Mouse (Mus musculus): ENCODE data around the gene Cfap299.

Gene Cfap299

DNA sequence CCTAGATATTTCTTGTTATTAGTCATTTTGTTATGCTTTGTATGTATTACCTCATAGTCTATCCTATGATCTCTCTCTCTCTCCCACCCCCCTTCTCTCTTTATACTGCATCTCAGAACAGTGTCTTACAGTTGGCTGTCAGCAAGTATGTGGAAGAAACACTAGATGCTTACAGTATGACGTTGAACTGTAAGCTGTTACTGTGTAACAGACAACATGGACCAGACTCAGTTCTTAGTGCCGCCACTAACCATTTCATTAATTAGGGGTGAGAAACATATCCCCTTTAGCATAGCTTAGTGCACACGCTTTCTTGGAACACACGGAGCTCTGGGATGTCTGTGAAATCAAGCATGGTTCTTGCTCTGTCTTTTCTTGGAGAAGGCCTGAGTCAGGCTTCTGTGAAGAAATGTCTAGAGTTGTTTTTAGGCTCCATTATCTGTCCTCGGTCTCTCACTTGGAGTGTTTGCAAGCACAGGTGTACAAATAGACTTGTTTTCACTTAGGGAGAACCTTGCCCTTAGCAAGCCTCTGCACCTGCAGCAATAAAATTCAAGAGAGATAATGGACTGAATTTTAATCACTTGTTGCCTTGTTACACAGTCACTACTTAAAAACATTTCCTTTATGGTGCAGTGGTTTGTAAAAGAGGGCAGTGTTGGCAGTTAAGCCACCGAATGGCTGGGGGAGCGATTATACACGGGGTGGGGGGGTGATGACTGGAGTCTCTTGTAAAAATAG lies 47.1 kb downstream of the Cfap299 start:
- DNase-seq (ENCODE audit: low read depth, low spot score) = no peak

DNA sequence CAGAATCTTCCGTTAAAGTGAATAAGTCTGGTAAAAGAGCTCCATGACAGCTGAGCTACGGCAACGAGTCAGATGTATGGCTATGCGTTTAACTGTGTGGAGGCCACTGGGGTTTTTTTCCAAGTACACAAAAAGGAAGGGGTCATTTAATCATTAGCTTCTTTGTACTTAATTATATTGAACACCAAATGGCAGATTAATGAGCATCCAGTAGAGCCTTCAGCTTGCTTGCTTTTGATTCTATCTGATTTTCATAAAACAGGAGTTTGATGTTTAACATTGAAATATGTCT lies 47.6 kb downstream of the Cfap299 start:
- no peak for DNase-seq (ENCODE audit: low read depth, low spot score)

DNA sequence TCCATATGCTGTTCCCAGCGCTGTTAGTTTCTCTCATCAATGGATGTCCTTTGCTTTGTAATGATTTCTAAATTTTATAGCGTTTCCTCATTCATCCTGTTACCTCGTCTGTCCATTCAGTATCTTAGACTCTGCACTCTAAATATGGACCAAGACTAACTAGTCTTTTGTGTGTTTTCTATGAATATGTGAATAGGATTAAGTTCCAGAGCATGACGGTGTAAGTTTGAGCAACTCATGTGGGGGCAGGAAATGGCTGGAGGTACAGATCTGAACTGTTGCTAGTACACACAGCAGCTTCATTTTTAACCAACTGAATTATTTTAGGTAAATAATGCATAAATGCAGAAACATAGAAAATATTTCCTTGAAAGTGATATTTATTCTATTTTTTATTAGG lies 51.3 kb downstream of the Cfap299 start:
- no peak for DNase-seq (ENCODE audit: low read depth, low spot score)

DNA sequence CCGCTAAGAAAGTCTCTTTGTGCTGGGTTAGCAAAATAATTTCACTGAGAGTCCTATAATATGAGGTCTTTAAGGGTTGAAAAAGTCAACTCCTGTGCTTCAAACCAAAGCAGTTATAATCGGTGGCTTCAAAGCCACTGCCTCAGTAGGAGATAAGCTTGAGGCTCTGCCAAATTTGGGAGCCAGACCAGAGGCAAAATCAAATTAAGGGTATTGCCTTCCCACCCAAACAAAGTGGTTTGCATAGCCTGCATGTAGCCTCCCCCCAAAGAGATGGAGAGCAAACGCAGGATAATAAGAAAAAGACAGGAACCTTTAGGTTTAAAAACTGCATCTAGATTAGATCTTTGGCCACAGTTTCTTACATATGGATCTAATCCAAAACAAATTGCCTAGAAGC lies 58.0 kb downstream of the Cfap299 start:
- no peak for DNase-seq (ENCODE audit: low read depth, low spot score)

DNA sequence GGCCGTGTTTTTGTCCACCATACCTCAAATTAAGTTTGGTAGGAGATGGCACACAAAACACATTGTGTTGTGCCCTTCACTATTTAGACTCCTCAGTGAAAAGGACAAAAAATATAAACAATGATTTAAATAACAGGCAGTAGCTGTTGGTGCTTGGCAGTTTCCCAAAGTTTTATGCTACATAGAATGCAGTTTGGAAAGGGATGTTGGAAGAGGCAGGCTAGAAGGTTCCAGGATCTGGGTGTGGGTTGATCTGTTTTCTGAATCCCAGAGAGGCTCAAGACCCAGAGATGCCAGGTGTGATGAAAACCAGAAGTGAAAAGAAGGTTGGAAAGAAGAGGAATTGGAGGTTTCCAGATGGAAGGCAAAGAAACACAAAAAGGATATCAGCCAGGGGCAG lies 73.1 kb downstream of the Cfap299 start:
- no peak for DNase-seq (ENCODE audit: low read depth, low spot score)

DNA sequence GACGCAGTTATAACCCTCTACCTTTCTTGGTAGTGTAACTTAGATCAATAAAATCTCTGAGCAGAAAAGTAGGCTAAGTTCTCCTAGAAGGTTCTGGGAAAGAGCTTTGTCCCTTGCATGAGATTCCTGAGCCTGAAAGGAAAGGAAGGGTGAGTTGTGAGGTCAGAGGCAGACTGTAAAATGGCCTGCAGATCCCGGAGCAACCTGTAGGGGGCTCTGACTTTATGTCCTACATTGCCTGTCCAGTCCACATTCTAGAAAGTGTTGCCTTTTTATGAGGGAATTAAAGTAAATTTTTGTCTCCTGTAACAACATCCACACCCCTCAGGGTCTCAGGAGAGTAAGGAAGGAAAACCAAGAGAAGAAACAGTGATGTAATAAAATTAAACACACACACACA lies 81.0 kb downstream of the Cfap299 start:
- DNase-seq (ENCODE audit: low read depth, low spot score) = peak; percentile 28

DNA sequence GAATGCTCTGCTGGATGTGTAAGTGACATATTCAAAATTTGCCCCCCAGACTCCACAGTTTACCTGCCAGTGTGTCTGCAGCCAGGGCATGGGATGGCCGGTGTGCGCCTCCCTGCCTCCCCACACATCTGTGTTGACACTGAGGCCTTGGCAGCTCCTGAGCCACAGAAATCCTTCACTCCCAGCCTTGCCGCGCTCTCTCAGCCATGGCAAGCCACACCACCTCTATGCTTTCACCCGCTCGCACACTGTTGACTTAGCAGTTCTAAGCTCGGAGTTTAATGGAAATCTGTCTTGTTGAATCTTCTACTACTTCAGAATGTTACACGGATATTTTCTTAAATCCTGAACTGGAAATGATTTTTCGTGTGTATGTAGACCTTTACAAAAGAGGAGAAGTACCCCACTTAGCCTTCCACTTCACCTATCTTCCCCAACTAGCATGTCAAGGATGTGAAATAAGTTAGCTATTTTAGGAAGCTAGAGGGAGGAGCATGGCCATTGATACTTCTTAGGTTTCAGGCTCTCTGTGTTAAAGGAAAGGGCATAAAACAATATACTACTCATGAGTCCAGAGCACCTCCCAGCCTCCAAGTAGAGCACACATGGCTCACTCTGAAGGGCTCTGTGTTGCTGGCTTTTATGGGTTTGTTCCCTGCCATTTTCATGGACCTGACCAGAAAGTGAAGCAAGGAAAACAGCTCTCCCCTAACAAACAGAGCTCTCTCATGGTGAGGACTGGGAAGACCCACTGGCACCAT lies 87.5 kb downstream of the Cfap299 start:
- DNase-seq (ENCODE audit: low read depth, low spot score) = no peak

DNA sequence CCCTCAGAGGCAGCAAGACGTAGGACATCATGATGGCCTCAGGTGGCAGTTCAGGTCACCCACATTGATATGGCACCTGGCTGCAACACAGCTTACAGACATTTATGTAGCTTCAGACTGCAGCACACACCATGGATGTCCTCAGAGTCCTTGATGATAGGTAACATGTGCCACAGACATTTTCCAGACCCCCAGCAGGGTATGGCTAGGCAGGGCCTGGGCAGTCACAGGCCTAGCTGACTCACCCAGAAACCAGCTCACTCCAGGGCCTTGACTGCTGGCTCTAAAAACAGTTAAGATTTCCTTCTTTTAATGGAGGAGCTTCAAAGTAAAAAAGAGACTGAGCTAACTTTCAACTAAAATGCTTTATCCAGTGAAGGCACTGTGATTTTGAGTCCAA lies 95.9 kb downstream of the Cfap299 start:
- no peak for DNase-seq (ENCODE audit: low read depth, low spot score)

DNA sequence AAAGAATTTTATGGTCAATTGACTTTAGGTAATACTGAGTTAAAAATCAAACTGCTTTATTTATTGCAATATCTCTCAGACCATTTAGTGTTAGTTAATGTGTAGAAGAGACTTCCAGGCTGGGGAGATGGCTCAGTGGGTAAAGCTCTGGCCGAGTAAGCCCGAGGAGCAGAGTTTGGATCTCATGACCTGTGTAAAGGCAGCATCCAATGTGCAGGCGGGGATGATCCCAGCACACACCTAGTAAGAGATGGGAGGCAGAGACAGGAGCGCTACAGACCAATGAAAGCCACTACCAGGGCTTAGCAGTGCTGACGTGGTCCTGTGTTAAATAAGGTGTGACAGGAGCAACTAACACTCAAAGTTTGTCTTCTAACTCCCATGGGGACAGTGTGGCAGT lies 97.0 kb downstream of the Cfap299 start:
- no peak for DNase-seq (ENCODE audit: low read depth, low spot score)

DNA sequence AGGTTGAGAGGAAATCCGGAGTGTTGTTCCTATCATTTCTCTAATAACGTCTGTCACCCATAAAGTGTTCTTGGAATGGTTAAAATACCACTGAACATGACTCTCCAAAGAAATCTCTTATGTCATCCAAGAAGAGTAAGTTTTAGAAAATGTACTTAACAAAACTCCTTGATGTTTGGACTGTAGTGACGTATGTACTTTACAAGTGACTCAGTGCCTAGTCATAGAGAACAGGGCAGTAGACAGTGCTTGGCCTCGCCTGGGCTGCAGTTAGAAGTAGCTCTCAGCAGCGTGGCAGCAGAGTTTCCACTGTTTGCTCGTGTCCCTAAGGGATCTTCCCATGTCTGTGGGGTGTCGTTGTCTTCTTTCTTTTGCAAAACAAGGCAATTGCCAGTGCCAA lies 101.0 kb downstream of the Cfap299 start:
- no peak for DNase-seq (ENCODE audit: low read depth, low spot score)

DNA sequence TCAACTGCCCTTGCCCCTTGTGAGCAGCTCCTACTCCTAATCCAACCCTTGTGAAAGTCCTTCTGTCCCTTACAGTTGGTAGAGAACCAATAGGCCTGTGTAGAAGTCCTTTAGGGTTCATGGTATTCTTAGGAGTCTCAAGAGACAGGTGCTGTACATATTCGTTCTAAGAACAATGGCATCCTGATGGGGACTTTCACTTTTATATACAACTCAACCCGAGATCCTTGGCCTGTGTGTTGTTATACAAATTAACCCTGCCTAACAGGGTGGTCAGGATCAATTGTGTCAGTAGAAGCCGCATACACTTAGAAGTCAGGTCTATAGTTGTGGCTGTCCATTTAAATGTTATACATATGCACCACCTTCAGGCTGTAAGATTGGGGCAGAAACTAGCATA lies 109.6 kb downstream of the Cfap299 start:
- no peak for DNase-seq (ENCODE audit: low read depth, low spot score)

DNA sequence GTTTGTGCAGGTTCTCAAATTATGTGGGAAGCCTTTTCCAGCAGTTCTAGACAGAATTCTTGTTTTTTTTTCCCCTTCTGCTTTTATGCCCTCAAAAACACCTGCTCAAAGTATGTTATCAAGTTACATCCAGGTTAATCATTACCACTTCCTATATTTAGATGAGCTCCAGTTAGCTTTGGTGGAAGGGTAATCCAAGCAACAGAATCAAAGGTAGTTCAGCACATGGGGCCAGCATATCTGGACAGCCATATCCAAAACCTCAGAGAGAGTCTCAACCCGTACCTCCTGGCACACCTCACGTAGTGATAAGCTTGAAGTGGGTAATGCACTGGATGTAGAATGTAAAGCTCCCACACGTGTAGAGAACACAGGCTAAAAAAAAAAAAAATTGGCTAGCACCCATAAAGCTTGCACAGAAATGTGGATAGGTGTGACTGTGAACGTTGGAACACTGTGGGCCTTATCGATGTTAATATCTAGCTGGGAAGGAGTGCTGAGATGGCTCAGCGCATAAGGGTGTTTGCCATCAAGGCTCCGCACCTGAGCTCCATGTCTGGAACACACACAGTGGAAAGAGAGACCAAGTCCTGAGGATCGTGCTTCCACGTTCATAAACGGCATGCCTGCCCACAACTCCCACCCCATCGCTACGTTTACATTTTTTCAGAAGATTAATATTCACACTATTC lies 117.8 kb downstream of the Cfap299 start:
- DNase-seq (ENCODE audit: low read depth, low spot score) = no peak

DNA sequence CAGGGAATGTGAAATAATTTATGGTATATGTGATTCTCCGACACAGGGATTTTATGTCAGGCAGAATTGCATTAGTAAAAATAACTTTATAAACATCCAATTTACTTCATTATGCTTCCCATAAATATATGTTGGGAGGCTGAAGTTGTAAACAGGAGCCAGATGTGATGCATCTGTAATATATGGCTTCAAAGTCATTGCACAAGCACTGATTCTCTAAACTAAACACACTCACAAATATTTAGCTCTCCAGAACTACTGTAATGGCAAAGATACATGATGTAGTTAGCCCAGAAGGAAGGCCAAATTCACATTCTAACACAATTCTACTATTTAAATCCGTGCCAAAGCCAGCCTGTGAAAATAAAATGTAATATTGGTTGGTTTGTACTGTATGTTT lies 120.8 kb downstream of the Cfap299 start:
- DNase-seq (ENCODE audit: low read depth, low spot score) = no peak

DNA sequence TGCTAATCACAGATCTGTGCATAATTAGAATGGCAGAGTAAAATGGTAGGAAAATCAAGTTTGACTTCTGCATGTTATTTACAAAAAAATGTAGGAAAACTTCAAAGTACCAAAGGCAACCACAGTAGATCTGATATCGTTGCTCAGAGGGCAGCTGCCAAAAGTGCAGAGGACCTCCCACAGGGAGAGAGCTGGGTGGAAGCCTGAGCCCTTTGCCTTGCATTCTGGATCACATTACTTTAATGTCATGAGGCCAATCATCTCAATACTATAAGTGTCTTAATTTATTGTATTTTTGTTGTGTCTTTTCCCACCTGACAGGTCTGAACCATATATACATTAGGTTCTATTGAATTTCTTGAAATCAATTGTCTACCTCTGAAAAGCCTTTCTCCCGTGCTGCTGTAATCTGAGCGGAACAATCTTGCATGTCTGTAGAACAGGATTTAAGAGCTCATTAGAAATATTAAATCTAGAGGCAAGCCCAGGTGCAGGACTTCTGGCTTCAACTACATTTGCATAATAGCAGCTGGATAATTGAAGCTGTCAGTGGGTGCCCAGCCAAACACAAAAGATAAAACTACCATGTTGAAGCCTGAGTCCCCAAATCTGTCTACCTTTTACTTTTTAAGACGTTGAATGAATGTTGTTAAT lies 137.9 kb downstream of the Cfap299 start:
- DNase-seq (ENCODE audit: low read depth, low spot score) = peak; percentile 12

DNA sequence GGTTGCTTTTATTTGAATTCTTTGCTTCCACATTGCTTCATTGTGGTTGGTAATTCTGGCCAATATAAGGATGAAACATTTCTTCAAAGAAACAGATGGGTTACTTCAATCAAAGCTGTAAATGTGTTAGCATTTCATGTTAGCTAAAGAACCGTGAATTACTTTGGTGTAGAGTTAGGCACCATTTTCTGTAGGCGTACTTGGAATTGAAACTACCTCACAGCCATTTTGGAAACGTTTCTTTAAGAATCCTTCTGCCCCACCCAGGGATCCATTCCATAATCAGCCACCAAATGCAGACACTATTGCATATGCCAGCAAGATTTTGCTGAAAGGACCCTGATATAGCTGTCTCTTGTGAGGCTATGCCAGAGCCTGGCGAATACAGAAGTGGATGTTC lies 140.9 kb downstream of the Cfap299 start:
- no peak for DNase-seq (ENCODE audit: low read depth, low spot score)

DNA sequence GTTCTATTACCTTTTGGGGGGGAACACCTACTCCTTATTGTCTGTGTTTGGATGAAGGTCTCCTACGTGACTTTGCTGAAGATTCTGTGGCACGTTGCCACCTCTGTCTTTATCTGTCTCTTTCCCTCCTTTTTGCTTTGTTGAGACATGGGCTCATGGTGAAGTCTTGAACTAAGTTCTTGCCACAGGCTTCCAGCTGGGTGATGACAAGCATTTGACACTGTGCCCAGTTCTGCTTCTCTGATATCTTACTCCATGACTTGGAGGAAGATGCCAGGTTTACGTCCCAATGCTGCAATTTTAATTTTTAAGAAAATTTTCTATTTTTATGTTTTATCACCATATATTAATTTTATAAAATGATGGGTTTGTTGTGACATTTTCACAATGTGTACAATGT lies 147.4 kb downstream of the Cfap299 start:
- DNase-seq (ENCODE audit: low read depth, low spot score) = no peak

DNA sequence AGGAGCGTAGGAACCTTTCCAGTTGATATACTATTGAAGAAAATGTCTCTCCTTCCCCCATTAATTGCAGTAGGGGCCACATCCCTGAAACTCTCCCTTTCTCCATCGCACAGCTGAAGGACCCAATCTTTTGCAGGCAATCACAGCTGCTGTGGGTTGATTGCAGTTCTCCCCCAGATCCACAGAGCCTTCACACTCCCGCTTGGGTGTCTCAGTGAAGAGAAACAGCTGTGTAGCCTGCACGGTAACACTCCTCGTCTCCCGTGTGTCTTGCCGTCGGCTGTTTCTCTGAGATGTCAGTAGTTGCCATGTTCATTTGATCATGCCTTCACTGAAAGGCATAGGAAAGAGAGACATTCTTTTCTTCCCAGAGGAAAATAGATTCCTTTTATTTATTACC lies 148.2 kb downstream of the Cfap299 start:
- no peak for DNase-seq (ENCODE audit: low read depth, low spot score)

DNA sequence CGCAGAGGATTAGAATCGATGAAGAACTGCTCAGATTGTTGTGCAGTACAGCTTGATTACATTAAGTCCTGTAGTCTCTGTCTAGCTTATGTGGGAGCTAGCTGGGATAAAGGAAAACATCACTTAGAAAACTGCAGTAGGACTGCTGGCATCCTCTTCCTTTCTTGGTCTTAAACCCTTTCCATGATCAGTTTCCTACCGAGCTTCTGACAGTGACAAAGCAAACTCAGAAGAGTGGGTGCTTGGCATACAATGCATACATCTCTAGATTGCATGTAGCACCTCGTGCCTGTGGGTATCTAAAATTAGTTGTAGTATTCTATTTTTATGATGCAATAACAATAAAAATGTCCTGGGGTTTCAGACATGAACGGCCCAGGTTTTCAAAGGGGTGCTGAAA lies 154.4 kb downstream of the Cfap299 start:
- DNase-seq (ENCODE audit: low read depth, low spot score) = no peak

DNA sequence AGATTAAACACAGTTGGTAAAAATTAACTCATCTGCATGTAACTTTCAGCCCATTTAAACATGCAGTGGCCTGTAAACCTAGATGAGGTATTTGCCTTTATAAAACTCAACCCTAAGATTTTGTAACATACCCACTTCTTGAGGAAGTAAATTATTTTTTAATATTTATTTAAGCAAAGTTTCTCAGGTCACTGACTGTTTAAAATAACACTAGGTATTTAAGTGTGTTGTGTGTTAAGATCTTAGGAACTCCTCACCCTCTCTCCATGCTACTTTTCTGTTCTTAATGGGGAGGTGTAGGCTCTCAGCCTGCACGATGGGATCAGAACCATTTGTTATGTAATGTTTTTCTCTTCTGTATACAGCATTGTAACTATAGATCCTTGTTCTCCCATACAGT lies 156.1 kb downstream of the Cfap299 start:
- DNase-seq (ENCODE audit: low read depth, low spot score) = no peak

DNA sequence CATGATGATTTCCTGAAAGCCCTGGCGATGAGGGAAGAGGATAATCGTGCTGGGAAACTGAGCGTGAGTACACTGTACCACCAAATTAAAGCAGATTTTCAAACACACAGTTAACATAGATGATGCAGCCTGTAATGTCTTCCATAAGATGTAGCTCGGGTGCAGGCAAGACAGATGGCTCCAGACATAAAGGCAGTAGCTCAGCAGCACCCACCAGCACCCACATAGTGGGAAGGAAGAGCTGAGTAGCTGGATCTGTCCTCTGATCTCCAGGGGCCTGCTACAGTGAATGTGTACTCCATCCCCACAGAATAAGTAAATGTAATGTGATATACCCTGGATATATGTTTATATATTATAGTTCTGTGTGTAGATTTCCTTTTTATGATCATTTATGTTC lies 169.2 kb downstream of the Cfap299 start:
- no peak for DNase-seq (ENCODE audit: low read depth, low spot score)

DNA sequence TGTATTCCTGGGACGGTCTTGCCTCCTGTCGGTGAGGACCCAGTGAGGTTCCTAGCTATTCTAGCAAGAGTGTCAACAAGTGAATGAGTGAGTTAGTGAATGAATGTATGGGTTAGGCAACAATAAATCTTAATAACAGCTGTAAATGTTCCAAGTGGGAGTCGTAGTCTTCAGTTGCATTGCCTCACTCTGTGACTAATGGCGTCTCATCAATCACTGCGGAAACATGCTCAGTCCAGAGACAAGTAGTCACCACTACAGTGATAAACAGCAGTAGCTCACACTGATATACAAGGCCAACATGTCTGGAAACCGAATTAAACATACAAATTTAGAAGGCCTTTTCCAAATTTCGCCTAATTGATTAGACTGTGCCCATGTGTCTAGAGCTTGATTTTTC lies 187.1 kb downstream of the Cfap299 start:
- DNase-seq (ENCODE audit: low read depth, low spot score) = peak; percentile 59

DNA sequence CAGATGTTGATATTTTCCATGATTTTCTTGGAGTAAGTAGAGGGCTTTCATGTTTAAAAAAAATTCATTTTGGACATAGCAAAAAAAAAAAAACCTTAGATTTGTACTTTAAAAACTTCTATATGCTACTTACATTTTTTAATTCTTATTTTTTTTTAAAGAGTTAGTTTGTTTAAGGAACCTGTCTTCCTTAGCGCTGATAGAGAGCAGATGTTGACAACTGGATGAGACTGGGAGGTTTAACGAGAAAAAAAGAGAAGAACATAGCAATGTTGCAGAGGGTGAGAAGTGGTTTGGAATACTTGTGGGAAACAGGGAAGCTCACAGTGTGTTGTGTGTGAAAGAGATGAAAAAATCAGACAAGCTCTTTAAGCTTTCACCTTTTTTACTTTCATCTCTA lies 191.0 kb downstream of the Cfap299 start:
- DNase-seq (ENCODE audit: low read depth, low spot score) = no peak

All from mesoderm, embryonic 11.5 days (tissue).